In genomic region chr8:54957506-54957905, GRCm38 (mm10) we compare ENCODE assay signal across 18 mouse cellular contexts. TPM values are rescaled to one million over a fixed set of nuclear protein-coding genes. Genes with fewer than 3 reads are reported as not detected.
DNase-seq lines count a peak whose midpoint lies in the region; ATAC-seq and TF ChIP-seq lines count a peak whose summit lies in the region.
"Had no signal": no experiment of that assay in that cellular context is flagged by ENCODE, and none has a peak within 500 bp of the region (broad histone marks: within the 10 kb centered on the region; RNA-seq: fewer than 3 reads in every experiment).

No protein-coding gene starts in this region.

- no peaks in the 10 kb centered on the region for H3K9me3 ChIP-seq in forebrain, embryonic 13.5 days (replicated peaks)
- no peaks in the 10 kb centered on the region for H3K9me3 ChIP-seq in forebrain, embryonic 11.5 days (ENCODE audit: control insufficient read depth, low read length)
- H3K9me3 ChIP-seq in hindbrain, embryonic 16.5 days (ENCODE audit: control insufficient read depth, low read length): no peaks in the 10 kb centered on the region
- no peaks in the 10 kb centered on the region for H3K9me3 ChIP-seq in midbrain, embryonic 16.5 days (replicated peaks; ENCODE audit: control insufficient read depth, low read length, poor library complexity, severe bottlenecking)
- H3K9me3 ChIP-seq: heart, embryonic 15.5 days had no signal

- H3K4me2 ChIP-seq in forebrain, embryonic 13.5 days: peak overlapping the region; percentile 56
- H3K4me2 ChIP-seq in forebrain, embryonic 11.5 days (ENCODE audit: low read depth, low read length, severe bottlenecking): no peak overlapping the region
- peak overlapping the region; percentile 60 for H3K4me2 ChIP-seq in hindbrain, embryonic 16.5 days (ENCODE audit: low read length)
- H3K4me2 ChIP-seq in midbrain, embryonic 16.5 days (ENCODE audit: low read length): peak overlapping the region; percentile 73
- H3K4me2 ChIP-seq: heart, embryonic 15.5 days had no signal

- peak overlapping the region; percentile 43 for H3K4me3 ChIP-seq in forebrain, embryonic 13.5 days
- H3K4me3 ChIP-seq in forebrain, embryonic 11.5 days (ENCODE audit: low read depth, low read length): no peak overlapping the region
- peak overlapping the region; percentile 47 for H3K4me3 ChIP-seq in hindbrain, embryonic 16.5 days (ENCODE audit: low read length)
- H3K4me3 ChIP-seq in midbrain, embryonic 16.5 days (ENCODE audit: low read depth, low read length): peak overlapping the region; percentile 49
- H3K4me3 ChIP-seq: heart, adult 2 months; heart, embryonic 15.5 days had no signal

- peak overlapping the region; percentile 60 for H3K9ac ChIP-seq in forebrain, embryonic 13.5 days
- no peak overlapping the region for H3K9ac ChIP-seq in forebrain, embryonic 11.5 days (ENCODE audit: low read length)
- H3K9ac ChIP-seq in hindbrain, embryonic 16.5 days (ENCODE audit: low read depth, low read length): peak overlapping the region; percentile 31; the same call in 1 of the 2 replicates
- H3K9ac ChIP-seq in midbrain, embryonic 16.5 days (ENCODE audit: low read depth, low read length): peak overlapping the region; percentile 60; the same call in 1 of the 2 replicates
- H3K9ac ChIP-seq: heart, embryonic 15.5 days had no signal

- TF ChIP-seq CTCF in brain, embryonic 14.5 days (IDR thresholded peaks at IDR 0.05; ENCODE audit: borderline replicate concordance, extremely low read depth, insufficient read depth, insufficient read length): no peak

- DNase-seq in forebrain, embryonic 11.5 days (ENCODE audit: low spot score): no peak
- DNase-seq in brain, embryonic 14.5 days (ENCODE audit: low read depth): peak; percentile 57
- DNase-seq in urinary bladder, postnatal 10 days (ENCODE audit: low spot score): no peak
- no peak for DNase-seq in embryo, embryonic 10.5 days (ENCODE audit: low spot score)
- DNase-seq: adrenal gland, adult 2 months; gastrocnemius, postnatal 10 days; heart, adult 2 months; kidney, adult 18-20 months; kidney, postnatal 10 days; lung, postnatal 10 days; right cerebral cortex, postnatal 4 days; thymus, postnatal 4 days had no signal

- peaks cover 31% of the 10 kb centered on the region for H3K4me1 ChIP-seq in forebrain, embryonic 13.5 days
- no peaks in the 10 kb centered on the region for H3K4me1 ChIP-seq in forebrain, embryonic 11.5 days (replicated peaks; ENCODE audit: control insufficient read depth, insufficient read depth, low read length)
- H3K4me1 ChIP-seq in hindbrain, embryonic 16.5 days (ENCODE audit: control insufficient read depth, insufficient read depth, low read depth, low read length): peaks cover 4% of the 10 kb centered on the region
- H3K4me1 ChIP-seq in midbrain, embryonic 16.5 days (ENCODE audit: control insufficient read depth, insufficient read depth, low read length): peaks cover 19% of the 10 kb centered on the region
- H3K4me1 ChIP-seq: heart, embryonic 15.5 days had no signal

- H3K36me3 ChIP-seq in forebrain, embryonic 13.5 days (ENCODE audit: poor library complexity, severe bottlenecking): no peaks in the 10 kb centered on the region
- no peaks in the 10 kb centered on the region for H3K36me3 ChIP-seq in forebrain, embryonic 11.5 days (ENCODE audit: control insufficient read depth, insufficient read depth, low read length)
- H3K36me3 ChIP-seq in hindbrain, embryonic 16.5 days (ENCODE audit: control insufficient read depth, insufficient read depth, low read length): no peaks in the 10 kb centered on the region
- H3K36me3 ChIP-seq in midbrain, embryonic 16.5 days (ENCODE audit: control insufficient read depth, insufficient read depth, low read length): no peaks in the 10 kb centered on the region
- H3K36me3 ChIP-seq: heart, embryonic 15.5 days had no signal

- no peak overlapping the region for H3K27ac ChIP-seq in forebrain, embryonic 13.5 days
- H3K27ac ChIP-seq in forebrain, embryonic 11.5 days (ENCODE audit: low read depth, low read length): no peak overlapping the region
- H3K27ac ChIP-seq in hindbrain, embryonic 16.5 days (ENCODE audit: low read depth, low read length): no peak overlapping the region
- H3K27ac ChIP-seq in midbrain, embryonic 16.5 days (ENCODE audit: low read length): peak overlapping the region; percentile 63; the same call in 1 of the 2 replicates
- H3K27ac ChIP-seq: heart, adult 2 months; heart, embryonic 15.5 days had no signal

- no peaks in the 10 kb centered on the region for H3K27me3 ChIP-seq in forebrain, embryonic 13.5 days
- H3K27me3 ChIP-seq in forebrain, embryonic 11.5 days (ENCODE audit: control insufficient read depth, insufficient read depth, low read length): no peaks in the 10 kb centered on the region
- H3K27me3 ChIP-seq in hindbrain, embryonic 16.5 days (replicated peaks; ENCODE audit: control insufficient read depth, insufficient read depth, low read length): no peaks in the 10 kb centered on the region
- H3K27me3 ChIP-seq in midbrain, embryonic 16.5 days (ENCODE audit: control insufficient read depth, insufficient read depth, low read depth, low read length): no peaks in the 10 kb centered on the region
- H3K27me3 ChIP-seq: CH12.LX; heart, embryonic 15.5 days had no signal

- WGBS in forebrain, embryonic 13.5 days: 75% methylated on average over 3 of the region's 3 CpGs
- WGBS in forebrain, embryonic 11.5 days: 84% methylated on average over 3 of the region's 3 CpGs
- WGBS in hindbrain, embryonic 16.5 days: 62% methylated on average over 3 of the region's 3 CpGs
- 57% methylated on average over 3 of the region's 3 CpGs for WGBS in midbrain, embryonic 16.5 days

- TF ChIP-seq POLR2A in brain, embryonic 14.5 days (IDR thresholded peaks at IDR 0.05; ENCODE audit: borderline replicate concordance, extremely low read depth, insufficient read depth, insufficient read length, poor library complexity, severe bottlenecking): no peak

- no peak for ATAC-seq in forebrain, embryonic 13.5 days
- no peak for ATAC-seq in forebrain, embryonic 11.5 days (replicated peaks; ENCODE audit: low FRiP score)
- ATAC-seq in hindbrain, embryonic 16.5 days: no peak
- no peak for ATAC-seq in midbrain, embryonic 16.5 days
- ATAC-seq in megakaryocyte-erythroid progenitor cell, adult 5-6 weeks (replicated peaks; ENCODE audit: low FRiP score, low TSS enrichment, poor library complexity, severe bottlenecking): no peak

RNA-seq across cellular contexts. Expression of gene Gpm6a, which starts 2.9 kb away (rescaled TPM):
- polyA plus RNA-seq in forebrain, embryonic 13.5 days (2015; fragmentation: Nextera tagmentation; extraction: Ambion mirVana): 366 and 370 TPM in 2 replicates
- polyA plus RNA-seq in forebrain, embryonic 11.5 days (2014; fragmentation: Nextera tagmentation; extraction: Ambion mirVana): 95.2 and 99.8 TPM in 2 replicates
- 383 and 408 TPM in 2 replicates for polyA plus RNA-seq in brain, embryonic 14.5 days (2012; rRNA removed)
- 545 and 587 TPM in 2 replicates for polyA plus RNA-seq in hindbrain, embryonic 16.5 days (2015; fragmentation: Nextera tagmentation; extraction: Ambion mirVana)
- polyA plus RNA-seq in midbrain, embryonic 16.5 days (2015; fragmentation: Nextera tagmentation; extraction: Ambion mirVana): 649 and 676 TPM in 2 replicates
- total RNA-seq in megakaryocyte-erythroid progenitor cell, adult 5-6 weeks (2014; fragmentation: Nextera tagmentation): not detected in 2 replicates
- not detected in 2 replicates for total RNA-seq in megakaryocyte-erythroid progenitor cell, adult 5-6 weeks (2017)
